Mouse (Mus musculus) G1E-ER4 (cell line): ENCODE data around the gene Opn4. TPM values are rescaled to one million over a fixed set of nuclear protein-coding genes. Genes with fewer than 3 reads are reported as not detected.

Experiments used
- GATA1 ChIP-seq: IDR thresholded peaks from one replicate; pipeline ENCODE4 v1.8.0; 2012; ENCODE audit warnings: low read length, inconsistent platforms
- polyA plus RNA-seq: library from polyadenylated mRNA; stranded (reverse); fragments of >175 nt; gene quantifications from 2 replicates; pipeline ENCODE4 v1.2.3, GENCODE M21; 2012

Opn4 gene
- polyA plus RNA-seq, 1 experiment = not detected

DNA sequence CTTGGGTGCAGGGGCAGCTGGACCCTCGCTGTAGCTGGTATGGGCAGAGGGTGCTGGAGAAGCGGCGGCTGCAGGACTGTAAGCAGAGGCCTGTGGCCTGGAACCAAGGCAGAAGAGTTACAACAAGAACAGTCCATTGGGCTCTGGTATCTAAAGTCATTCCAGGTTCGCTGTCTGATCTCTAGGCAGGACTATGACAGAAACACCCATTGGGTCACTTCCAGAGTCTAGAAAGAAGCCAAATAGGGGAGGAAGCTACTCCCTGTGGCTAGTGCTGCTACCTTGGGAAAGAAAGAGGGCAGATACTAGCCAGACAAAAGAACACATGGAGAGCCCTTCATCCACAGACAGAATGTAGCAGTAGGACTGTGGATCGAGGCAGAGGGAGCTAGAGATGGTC is 47.7 kb downstream of the Opn4 start:
- TF ChIP-seq GATA1 = no peak

DNA sequence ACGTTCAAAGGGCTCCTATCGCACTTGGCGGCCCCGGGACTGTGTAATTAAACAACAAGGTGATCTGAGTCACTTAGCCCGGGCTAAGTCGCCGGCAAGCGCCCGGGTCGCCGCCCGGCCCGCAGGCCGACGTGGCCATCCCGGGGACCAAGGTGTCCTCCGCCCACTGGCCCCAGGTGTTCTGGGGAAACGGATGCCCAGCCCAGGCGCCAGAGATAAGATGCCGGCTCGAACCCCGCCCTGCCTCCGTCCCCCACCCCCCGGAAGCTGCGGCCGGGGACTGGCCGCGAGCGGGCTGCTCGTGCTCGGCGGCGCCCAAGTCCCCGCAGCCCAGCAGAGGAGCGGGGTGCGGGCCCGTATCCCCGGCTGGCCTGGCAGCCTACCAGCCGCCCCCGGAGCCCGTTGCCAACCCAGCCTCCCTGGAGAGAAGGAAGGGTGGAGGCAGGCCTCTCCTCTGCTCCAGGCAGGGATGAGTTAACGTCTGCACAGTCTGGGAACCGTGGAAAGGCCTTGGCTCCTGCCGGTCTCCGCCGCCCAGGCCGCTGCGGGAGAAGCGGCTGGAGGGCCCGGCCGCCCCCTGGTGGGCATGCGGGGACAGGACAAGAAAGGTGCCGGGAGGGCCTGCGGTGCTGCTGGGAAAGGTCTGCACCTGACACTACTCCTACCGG is 50.8 kb downstream of the Opn4 start:
- no peak for TF ChIP-seq GATA1

DNA sequence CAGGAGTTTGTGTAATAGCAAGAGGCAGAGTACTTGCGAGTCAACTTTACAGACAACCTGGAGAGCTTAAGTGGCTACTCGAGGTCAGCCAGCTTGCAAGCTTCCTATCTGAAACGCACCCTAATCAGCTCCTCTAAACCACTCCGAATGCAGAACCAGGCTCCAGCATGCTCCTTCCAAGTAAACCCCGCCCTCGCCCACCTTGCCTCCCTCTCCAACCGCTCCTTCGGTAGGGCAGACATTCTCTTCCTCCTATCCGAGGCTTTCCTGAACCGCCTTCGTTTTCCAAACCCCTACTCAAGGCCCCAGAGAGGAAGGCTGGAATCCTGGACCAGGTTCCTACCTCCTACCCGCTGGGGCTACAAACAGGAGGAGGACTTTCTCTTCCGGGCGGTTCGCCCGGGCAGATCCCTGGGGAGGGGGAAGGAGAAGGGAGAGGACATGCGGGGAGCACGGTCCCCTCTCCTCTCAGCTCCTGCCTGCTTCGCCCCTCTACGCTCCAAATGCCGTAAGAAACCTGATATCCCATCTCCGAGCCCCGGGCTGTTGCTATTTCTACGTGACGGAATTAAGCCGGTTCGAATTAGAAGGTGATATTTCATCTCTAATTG is 51.4 kb downstream of the Opn4 start:
- no peak for TF ChIP-seq GATA1

DNA sequence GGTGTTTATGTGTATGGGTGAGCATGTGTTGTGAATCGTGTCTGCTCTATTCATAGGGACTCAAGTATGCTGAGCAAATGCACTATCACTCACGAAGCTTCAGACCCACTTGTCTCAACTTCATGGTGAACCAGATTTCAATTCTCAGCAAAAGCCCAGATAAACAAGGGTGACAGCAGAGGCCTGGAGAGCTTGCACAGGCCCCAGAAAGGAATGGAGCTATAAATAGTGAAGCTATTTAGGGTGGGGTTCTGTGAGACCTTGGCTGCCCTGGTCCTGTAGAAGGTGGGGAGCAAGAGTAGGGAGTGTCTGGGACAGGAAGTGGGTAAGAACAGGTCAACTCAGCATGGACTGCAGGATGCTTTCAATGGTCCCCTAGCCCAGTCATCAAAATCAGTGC is 55.4 kb downstream of the Opn4 start:
- no peak for TF ChIP-seq GATA1

DNA sequence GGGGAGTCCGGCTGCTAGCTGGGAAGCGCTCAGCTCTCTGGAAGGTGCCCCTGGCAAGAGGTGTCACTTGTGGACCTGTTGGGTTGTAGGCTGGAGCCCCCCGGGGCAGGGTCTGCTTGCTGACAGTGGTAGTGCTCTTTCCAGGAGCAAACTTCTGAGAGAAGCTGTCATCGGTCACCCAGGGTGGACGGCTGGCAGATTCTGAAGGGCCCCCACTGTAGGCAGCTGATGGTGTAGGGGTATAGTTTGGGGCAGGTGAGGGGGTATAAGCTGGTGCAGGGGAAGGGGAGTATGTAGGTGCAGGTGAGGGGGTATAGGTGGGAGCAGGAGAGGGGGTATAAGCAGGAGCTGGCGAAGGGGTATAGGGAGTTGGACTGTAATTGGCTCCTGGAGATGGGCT is 55.9 kb downstream of the Opn4 start:
- TF ChIP-seq GATA1 = no peak

DNA sequence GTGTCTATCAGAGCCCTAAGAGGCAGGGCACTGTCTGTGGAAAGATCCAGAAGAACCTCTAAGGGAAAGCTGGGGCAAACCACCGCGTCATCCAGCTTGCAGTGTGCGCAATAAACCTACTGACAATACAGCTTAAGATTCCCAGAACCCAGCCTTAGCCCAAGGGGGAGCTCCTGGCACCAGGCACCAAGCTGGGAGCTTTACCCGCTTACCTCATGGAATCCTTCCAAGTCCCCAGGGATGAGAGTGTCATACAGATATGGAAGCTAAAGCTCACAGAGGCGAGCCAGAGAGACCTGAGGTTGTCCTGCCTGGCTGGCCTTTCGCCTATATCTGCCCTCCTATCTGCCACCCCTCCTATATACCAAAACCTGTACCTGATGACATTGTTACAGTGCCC is 56.3 kb downstream of the Opn4 start:
- no peak for TF ChIP-seq GATA1

DNA sequence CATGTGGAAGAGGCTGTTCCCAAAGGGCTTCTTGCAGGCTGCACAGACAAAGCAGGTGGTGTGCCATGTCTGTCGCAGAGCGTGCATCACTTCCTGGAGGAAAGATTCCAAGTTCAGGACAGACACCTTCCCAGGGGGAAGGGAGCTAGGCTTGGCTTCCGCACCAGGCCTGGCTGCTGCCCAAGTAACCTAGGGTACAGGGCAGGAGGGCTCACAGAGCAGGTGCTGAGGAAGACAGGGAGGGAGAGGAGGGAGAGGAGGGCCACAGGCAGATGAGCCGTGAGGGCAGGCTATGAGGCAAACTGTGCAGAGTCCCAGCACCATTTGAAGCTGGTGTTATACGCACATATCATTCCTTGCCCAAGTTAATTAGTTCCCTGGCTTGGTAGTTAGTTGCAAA is 58.0 kb downstream of the Opn4 start:
- no peak for TF ChIP-seq GATA1

DNA sequence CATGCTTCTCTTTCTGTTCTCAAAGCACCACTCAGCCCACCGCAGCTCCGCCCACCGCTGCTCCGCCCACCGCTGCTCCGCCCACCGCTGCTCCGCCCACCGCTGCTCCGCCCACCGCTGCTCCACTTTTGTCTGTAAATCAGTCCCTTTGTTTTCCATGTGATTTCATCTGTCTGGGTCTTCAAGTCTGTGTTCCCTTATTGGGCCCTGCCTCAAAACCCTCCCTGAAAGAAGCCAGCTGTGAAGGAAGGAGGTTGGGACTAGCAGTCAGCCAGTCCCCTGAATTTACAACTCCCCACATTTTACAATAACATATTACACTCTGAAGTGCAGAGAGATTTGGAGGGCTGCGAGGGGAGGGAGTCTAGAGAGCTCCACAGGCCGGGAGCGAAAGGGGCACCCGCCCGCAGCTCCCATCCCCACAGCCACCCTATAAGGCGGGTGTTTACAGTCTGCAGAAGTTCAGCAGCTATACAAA is 59.2 kb downstream of the Opn4 start:
- no peak for TF ChIP-seq GATA1

Other genes with a start within 250 kb of the Opn4 start
- not detected in 2 replicates for gene Fam25c, start 244.7 kb downstream of the Opn4 start, polyA plus RNA-seq
- not detected in 2 replicates for gene Sncg, start 225.4 kb downstream of the Opn4 start, polyA plus RNA-seq
- 0.01 TPM in 1 of 2 replicates, not detected in the other for gene Mmrn2, start 224.7 kb downstream of the Opn4 start, polyA plus RNA-seq
- gene Bmpr1a, start 96.8 kb downstream of the Opn4 start, polyA plus RNA-seq = not detected in 2 replicates
- gene 9230112D13Rik, start 77.3 kb downstream of the Opn4 start, polyA plus RNA-seq = not detected in 2 replicates
- gene Ldb3, start 11.5 kb downstream of the Opn4 start, polyA plus RNA-seq = not detected in 2 replicates
- 22.5 and 33.9 TPM in 2 replicates for gene Wapl, start 73.8 kb upstream of the Opn4 start, polyA plus RNA-seq
- not detected in 2 replicates for gene Grid1, start 220.0 kb upstream of the Opn4 start, polyA plus RNA-seq